Mouse (Mus musculus) limb, embryonic 15.5 days (tissue): ENCODE measurements around the gene Igfals. TPM values are rescaled to one million over a fixed set of nuclear protein-coding genes. Genes with fewer than 3 reads are reported as not detected.

Experiments
- ATAC-seq: fragments of 200-750 bp; cut with Nextera tagmentation; 2 replicates; pipeline ENCODE4 v1.8.0; 2017; ENCODE audit warnings: low read depth, moderate TSS enrichment; ENCODE audit not compliant: insufficient number of reproducible peaks, low FRiP score, low TSS enrichment
- H3K27ac ChIP-seq: fragments of 300-500 bp; sonication (generic); 2 replicates; pipeline ENCODE4 v1.5.1; 2015; ENCODE audit warnings: moderate library complexity, mild to moderate bottlenecking, inconsistent platforms
- H3K27me3 ChIP-seq: fragments of 300-500 bp; sonication (generic); 2 replicates; pipeline ENCODE4 v1.6.1; 2015; ENCODE audit warnings: inconsistent platforms
- H3K36me3 ChIP-seq: fragments of 300-500 bp; sonication (generic); 2 replicates; pipeline ENCODE4 v1.6.1; 2015; ENCODE audit warnings: inconsistent platforms
- H3K4me1 ChIP-seq: fragments of 300-500 bp; sonication (generic); 2 replicates; pipeline ENCODE4 v1.6.1; 2015; ENCODE audit warnings: inconsistent platforms
- H3K4me2 ChIP-seq: fragments of 300-500 bp; sonication (generic); 2 replicates; pipeline ENCODE4 v1.6.1; 2015; ENCODE audit warnings: mild to moderate bottlenecking, inconsistent platforms
- H3K4me3 ChIP-seq: fragments of 300-500 bp; sonication (generic); 2 replicates; pipeline ENCODE4 v1.5.1; 2015; ENCODE audit warnings: mild to moderate bottlenecking, inconsistent platforms
- H3K9ac ChIP-seq: fragments of 300-500 bp; sonication (generic); 2 replicates; pipeline ENCODE4 v1.6.1; 2015; ENCODE audit warnings: inconsistent platforms
- H3K9me3 ChIP-seq: fragments of 300-500 bp; sonication (generic); 2 replicates; pipeline ENCODE4 v1.6.1; 2016; ENCODE audit warnings: inconsistent platforms
- WGBS: fragments of 180-500 bp; shearing (Covaris S2); methylation state at CpG from one replicate; pipeline ENCODE4 v1.1.7; 2015; 5-methylcytosine and 5-hydroxymethylcytosine counted together
- polyA plus RNA-seq: library from polyadenylated mRNA; unstranded; fragments of >200 nt; fragmentation: Nextera tagmentation; extraction: Ambion mirVana; gene quantifications from 2 replicates; pipeline ENCODE4 v1.2.1, GENCODE M21; 2015

The Igfals gene
- polyA plus RNA-seq, 1 experiment from 2014 or later, result 0.58 TPM

- WGBS, result 34% methylated on average over 11 of the region's 11 CpGs
- peak overlapping the region; percentile 92 for H3K9ac ChIP-seq
- no peaks in the 10 kb centered on the region for H3K27me3 ChIP-seq
- peak overlapping the region; percentile 95 for H3K4me2 ChIP-seq
- peak overlapping the region; percentile 90 for H3K4me3 ChIP-seq
- peaks cover 68% of the 10 kb centered on the region for H3K36me3 ChIP-seq
- ATAC-seq, result no peak
- H3K27ac ChIP-seq, result peak overlapping the region; percentile 89
- H3K9me3 ChIP-seq, result no peaks in the 10 kb centered on the region
- H3K4me1 ChIP-seq, result peaks cover 40% of the 10 kb centered on the region
Measured at GRCm38 (mm10) chr17:24896993-24897269, 31.1 kb downstream of the Igfals start.

GRCm38 (mm10) chr17:24897600-24897999 is 31.8 kb downstream of the Igfals start:
- Histone ChIP-seq H3K27ac (no peak overlapping the region), H3K9ac (no peak overlapping the region), H3K4me1 (peaks cover 40% of the 10 kb centered on the region), H3K9me3 (no peaks in the 10 kb centered on the region), H3K4me3 (peak overlapping the region; percentile 90), H3K27me3 (no peaks in the 10 kb centered on the region), H3K4me2 (0 out of 2 replicates have a peak overlapping the region, but pooled peaks have one; percentile 10), H3K36me3 (peaks cover 68% of the 10 kb centered on the region)
- WGBS, result 82% methylated on average over 4 of the region's 4 CpGs
- ATAC-seq, result no peak

GRCm38 (mm10) chr17:24898041-24898854 is 32.5 kb downstream of the Igfals start:
- Histone ChIP-seq H3K9me3 (no peaks in the 10 kb centered on the region), H3K4me1 (peaks cover 40% of the 10 kb centered on the region), H3K9ac (no peak overlapping the region), H3K4me3 (no peak overlapping the region), H3K27me3 (no peaks in the 10 kb centered on the region), H3K36me3 (peaks cover 68% of the 10 kb centered on the region), H3K27ac (no peak overlapping the region), H3K4me2 (0 out of 2 replicates have a peak overlapping the region, but pooled peaks have one; percentile 10)
- WGBS, result 78% methylated on average over 4 of the region's 4 CpGs
- no peak for ATAC-seq

GRCm38 (mm10) chr17:24899153-24899552 is 33.4 kb downstream of the Igfals start:
- H3K4me1 ChIP-seq, result peaks cover 31% of the 10 kb centered on the region
- H3K9ac ChIP-seq, result no peak overlapping the region
- H3K9me3 ChIP-seq, result no peaks in the 10 kb centered on the region
- no peak for ATAC-seq
- H3K27ac ChIP-seq, result no peak overlapping the region
- H3K36me3 ChIP-seq, result peaks cover 72% of the 10 kb centered on the region
- no peak overlapping the region for H3K4me3 ChIP-seq
- H3K27me3 ChIP-seq, result no peaks in the 10 kb centered on the region
- H3K4me2 ChIP-seq, result no peak overlapping the region
- WGBS, result 76% methylated on average over 5 of the region's 5 CpGs

GRCm38 (mm10) chr17:24900014-24900413 is 34.2 kb downstream of the Igfals start:
- Histone ChIP-seq H3K4me1 (peaks cover 27% of the 10 kb centered on the region), H3K9me3 (no peaks in the 10 kb centered on the region), H3K9ac (no peak overlapping the region), H3K4me3 (no peak overlapping the region), H3K4me2 (no peak overlapping the region), H3K27ac (no peak overlapping the region), H3K27me3 (no peaks in the 10 kb centered on the region), H3K36me3 (peaks cover 80% of the 10 kb centered on the region)
- ATAC-seq, result no peak
- WGBS, result 89% methylated on average over 6 of the region's 6 CpGs

- Histone ChIP-seq H3K27me3 (no peaks in the 10 kb centered on the region), H3K4me1 (peaks cover 9% of the 10 kb centered on the region), H3K27ac (no peak overlapping the region), H3K4me2 (no peak overlapping the region), H3K36me3 (peaks cover 100% of the 10 kb centered on the region), H3K9me3 (no peaks in the 10 kb centered on the region), H3K9ac (no peak overlapping the region), H3K4me3 (no peak overlapping the region)
- ATAC-seq, result no peak
- 95% methylated on average over 5 of the region's 5 CpGs for WGBS
Measured at GRCm38 (mm10) chr17:24902124-24902523, 36.3 kb downstream of the Igfals start.

- Histone ChIP-seq H3K36me3 (peaks cover 100% of the 10 kb centered on the region), H3K4me2 (no peak overlapping the region), H3K4me1 (peaks cover 2% of the 10 kb centered on the region), H3K9ac (no peak overlapping the region), H3K27me3 (no peaks in the 10 kb centered on the region), H3K9me3 (no peaks in the 10 kb centered on the region), H3K4me3 (no peak overlapping the region), H3K27ac (no peak overlapping the region)
- WGBS, result 70% methylated on average over 9 of the region's 9 CpGs
- ATAC-seq, result no peak
Measured at GRCm38 (mm10) chr17:24902671-24903474, 37.1 kb downstream of the Igfals start.

GRCm38 (mm10) chr17:24903767-24904166 is 38.0 kb downstream of the Igfals start:
- Histone ChIP-seq H3K4me3 (no peak overlapping the region), H3K9ac (no peak overlapping the region), H3K27me3 (no peaks in the 10 kb centered on the region), H3K36me3 (peaks cover 100% of the 10 kb centered on the region), H3K27ac (no peak overlapping the region), H3K4me1 (no peaks in the 10 kb centered on the region), H3K4me2 (no peak overlapping the region), H3K9me3 (no peaks in the 10 kb centered on the region)
- 89% methylated on average over 9 of the region's 9 CpGs for WGBS
- ATAC-seq, result no peak

- Histone ChIP-seq H3K27ac (no peak overlapping the region), H3K9ac (no peak overlapping the region), H3K9me3 (no peaks in the 10 kb centered on the region), H3K4me1 (no peaks in the 10 kb centered on the region), H3K36me3 (peaks cover 99% of the 10 kb centered on the region), H3K27me3 (no peaks in the 10 kb centered on the region), H3K4me2 (no peak overlapping the region), H3K4me3 (no peak overlapping the region)
- 96% methylated on average over 2 of the region's 2 CpGs for WGBS
- ATAC-seq, result no peak
Measured at GRCm38 (mm10) chr17:24907591-24907990, 41.8 kb downstream of the Igfals start.

- no peak overlapping the region for H3K27ac ChIP-seq
- no peaks in the 10 kb centered on the region for H3K27me3 ChIP-seq
- ATAC-seq, result no peak
- H3K4me3 ChIP-seq, result no peak overlapping the region
- no peak overlapping the region for H3K9ac ChIP-seq
- no peaks in the 10 kb centered on the region for H3K9me3 ChIP-seq
- no peaks in the 10 kb centered on the region for H3K4me1 ChIP-seq
- peaks cover 97% of the 10 kb centered on the region for H3K36me3 ChIP-seq
- no peak overlapping the region for H3K4me2 ChIP-seq
Measured at GRCm38 (mm10) chr17:24913984-24914383, 48.2 kb downstream of the Igfals start.

GRCm38 (mm10) chr17:24923246-24923645 is 57.4 kb downstream of the Igfals start:
- no peaks in the 10 kb centered on the region for H3K27me3 ChIP-seq
- no peaks in the 10 kb centered on the region for H3K9me3 ChIP-seq
- H3K4me2 ChIP-seq, result no peak overlapping the region
- peaks cover 91% of the 10 kb centered on the region for H3K36me3 ChIP-seq
- no peak overlapping the region for H3K9ac ChIP-seq
- ATAC-seq, result no peak
- H3K4me3 ChIP-seq, result no peak overlapping the region
- 93% methylated on average over 1 of the region's 1 CpGs for WGBS
- H3K4me1 ChIP-seq, result no peaks in the 10 kb centered on the region
- no peak overlapping the region for H3K27ac ChIP-seq

GRCm38 (mm10) chr17:24929506-24929905 is 63.7 kb downstream of the Igfals start:
- no peaks in the 10 kb centered on the region for H3K9me3 ChIP-seq
- H3K27ac ChIP-seq, result no peak overlapping the region
- H3K4me1 ChIP-seq, result peaks cover 8% of the 10 kb centered on the region; the same call in 1 of the 2 replicates
- no peak overlapping the region for H3K4me2 ChIP-seq
- ATAC-seq, result no peak
- H3K9ac ChIP-seq, result no peak overlapping the region
- no peaks in the 10 kb centered on the region for H3K27me3 ChIP-seq
- 61% methylated on average over 1 of the region's 1 CpGs for WGBS
- H3K4me3 ChIP-seq, result no peak overlapping the region
- H3K36me3 ChIP-seq, result peaks cover 35% of the 10 kb centered on the region
